Comparison of ENCODE assay signal across 18 mouse cellular contexts in the genomic region with DNA sequence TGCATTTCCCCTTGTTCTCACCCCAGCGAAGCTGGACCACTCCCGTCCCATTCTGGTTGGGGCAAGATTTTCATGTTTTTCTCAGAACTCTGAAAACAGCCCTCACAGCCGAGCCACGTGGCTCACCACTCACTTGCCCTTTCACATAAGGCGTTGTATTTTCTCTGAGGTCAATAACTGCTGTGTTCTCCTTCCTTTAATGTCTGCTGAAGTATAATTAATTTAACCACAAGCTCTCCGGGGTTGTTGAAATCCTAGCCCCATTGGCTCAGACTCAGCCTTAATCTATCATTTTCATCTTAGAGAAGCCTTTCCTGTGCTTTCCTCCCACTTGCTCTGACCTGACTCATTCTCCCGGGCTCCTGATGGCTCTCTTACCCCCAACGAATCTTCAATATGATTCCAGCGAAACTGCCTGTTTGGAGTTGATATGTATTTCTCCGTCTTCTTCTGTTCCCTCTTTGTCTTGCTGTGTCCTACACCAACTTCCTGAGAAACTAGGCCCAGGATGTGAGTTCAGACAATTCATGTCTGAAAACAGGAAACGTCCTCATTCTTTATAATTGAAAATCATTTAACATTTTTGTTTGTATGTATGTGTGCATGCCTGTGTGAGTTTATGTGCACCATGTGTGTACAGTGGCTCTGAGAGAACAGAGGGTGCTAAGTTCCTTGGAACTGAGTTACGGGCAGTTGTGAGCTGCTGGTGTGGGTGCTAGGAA. TPM values are rescaled to one million over a fixed set of nuclear protein-coding genes. Genes with fewer than 3 reads are reported as not detected.
DNase-seq lines count a peak whose midpoint lies in the region; ATAC-seq lines count a peak whose summit lies in the region.
"Had no signal": no experiment of that assay in that cellular context is flagged by ENCODE, and none has a peak within 500 bp of the region (broad histone marks: within the 10 kb centered on the region; RNA-seq: fewer than 3 reads in every experiment).

No protein-coding gene starts in this region.

- no peaks in the 10 kb centered on the region for H3K27me3 ChIP-seq in kidney, embryonic 15.5 days
- H3K27me3 ChIP-seq in megakaryocyte, embryonic 14.5 days (replicated peaks): peaks cover 33% of the 10 kb centered on the region
- H3K27me3 ChIP-seq: heart, embryonic 15.5 days; limb, embryonic 15.5 days had no signal

- no peaks in the 10 kb centered on the region for H3K36me3 ChIP-seq in kidney, embryonic 15.5 days
- no peaks in the 10 kb centered on the region for H3K36me3 ChIP-seq in megakaryocyte, embryonic 14.5 days (replicated peaks; ENCODE audit: low read length)
- H3K36me3 ChIP-seq: heart, embryonic 15.5 days; limb, embryonic 15.5 days had no signal

- intact Hi-C loops in left cerebral cortex, postnatal 14 days (cut with DNase I): no loop called here

- 29% methylated on average over 12 of the region's 12 CpGs for WGBS in kidney, embryonic 15.5 days

- H3K9me3 ChIP-seq in kidney, embryonic 15.5 days (replicated peaks): no peaks in the 10 kb centered on the region
- H3K9me3 ChIP-seq in megakaryocyte, embryonic 14.5 days: no peaks in the 10 kb centered on the region
- H3K9me3 ChIP-seq: heart, embryonic 15.5 days; limb, embryonic 15.5 days had no signal

- H3K4me1 ChIP-seq in kidney, embryonic 15.5 days: peaks cover 15% of the 10 kb centered on the region
- H3K4me1 ChIP-seq in megakaryocyte, embryonic 14.5 days: peaks cover 29% of the 10 kb centered on the region

- H3K4me2 ChIP-seq in kidney, embryonic 15.5 days: no peak overlapping the region
- H3K4me2 ChIP-seq: heart, embryonic 15.5 days; limb, embryonic 15.5 days had no signal

- peak overlapping the region; percentile 3; the same call in 1 of the 2 replicates for H3K27ac ChIP-seq in kidney, embryonic 15.5 days
- H3K27ac ChIP-seq: heart, embryonic 15.5 days; left cerebral cortex, adult 2 months; limb, embryonic 15.5 days; macrophage had no signal

- no peak overlapping the region for H3K9ac ChIP-seq in kidney, embryonic 15.5 days
- H3K9ac ChIP-seq: heart, embryonic 15.5 days; limb, embryonic 15.5 days had no signal

- DNase-seq in kidney, adult 8-10 months: no peak
- peak; percentile 46 for DNase-seq in CD4-positive, CD25-positive, alpha-beta regulatory T cell, adult 2 months (ENCODE audit: low read depth, low spot score)
- DNase-seq in T-cell, adult 2 months (ENCODE audit: low spot score): peak; percentile 9
- no peak for DNase-seq in left cerebral cortex, postnatal 14 days (ENCODE audit: low spot score in 2 of 2)
- DNase-seq in thymus, postnatal 4 days: no peak
- no peak for DNase-seq in left cerebral cortex, adult 8-10 months (ENCODE audit: low spot score in 2 of 2)
- DNase-seq: adrenal gland, postnatal 36 days; embryo, embryonic 11 days; gastrocnemius, postnatal 25 days; lung, adult 2 months; right cerebral cortex, postnatal 14 days had no signal

- ATAC-seq in kidney, embryonic 15.5 days (replicated peaks; ENCODE audit: low FRiP score): peak; percentile 49; the same call in 1 of the 2 replicates

- H3K4me3 ChIP-seq in kidney, embryonic 15.5 days (replicated peaks): no peak overlapping the region
- peak overlapping the region; percentile 14 for H3K4me3 ChIP-seq in megakaryocyte, embryonic 14.5 days (replicated peaks)
- H3K4me3 ChIP-seq: erythroblast, embryonic 14.5 days; heart, embryonic 15.5 days; left cerebral cortex, adult 2 months; limb, embryonic 15.5 days had no signal

RNA-seq across cellular contexts. Expression of gene Fbxo28, which starts 22.4 kb away (rescaled TPM):
- polyA plus RNA-seq in kidney, embryonic 15.5 days (2015; fragmentation: Nextera tagmentation; extraction: Ambion mirVana): 18.1 and 18.4 TPM in 2 replicates
- polyA plus RNA-seq in megakaryocyte, embryonic 14.5 days (2012; ENCODE audit: insufficient read depth, low replicate concordance): 9.9 and 83.2 TPM in 2 replicates
- 10 to 100 TPM; 46.9 to 47.5 TPM for total RNA-seq in left cerebral cortex, postnatal 14 days (2021)
- 10 to 100 TPM; 45.3 to 49.9 (median 48.9) TPM for total RNA-seq in left cerebral cortex, adult 8-10 months (2022)

RNA-seq across cellular contexts. Expression of gene Trp53bp2, which starts 45.1 kb away (rescaled TPM):
- polyA plus RNA-seq in kidney, embryonic 15.5 days (2015; fragmentation: Nextera tagmentation; extraction: Ambion mirVana): 27.2 and 27.8 TPM in 2 replicates
- polyA plus RNA-seq in megakaryocyte, embryonic 14.5 days (2012; ENCODE audit: insufficient read depth, low replicate concordance): 1.2 and 1.4 TPM in 2 replicates
- 10 to 100 TPM; 18.7 to 19.0 TPM for total RNA-seq in left cerebral cortex, postnatal 14 days (2021)
- 10 to 100 TPM; 23.8 to 34.0 (median 26.8) TPM for total RNA-seq in left cerebral cortex, adult 8-10 months (2022)

Comparison
In these comparisons a context has a peak if more than half of its experiments do, and no peak if none do; other contexts are left out.
1. DNase-seq: peak in CD4-positive, CD25-positive, alpha-beta regulatory T cell, adult 2 months (single experiment) and T-cell, adult 2 months (single experiment); none in kidney, adult 8-10 months (0 of 2), left cerebral cortex, postnatal 14 days (0 of 2), thymus, postnatal 4 days (single experiment) and left cerebral cortex, adult 8-10 months (0 of 2).